Mouse (Mus musculus) small intestine, adult 10 weeks (tissue): ENCODE data around the gene Mdfic. TPM values are rescaled to one million over a fixed set of nuclear protein-coding genes. Genes with fewer than 3 reads are reported as not detected.

Source experiments
- polyA plus RNA-seq: library from polyadenylated mRNA; stranded (reverse); fragments of 350-450 nt; fragmentation: Illumina TruSeq; extraction: RNeasy Lipid Tissue Mini Kit (QIAGEN cat#74804); gene quantifications from one replicate; pipeline ENCODE4 v1.2.3, GENCODE M21; 2014; ENCODE audit warnings: low replicate concordance

The Mdfic gene
- 19.5 TPM for polyA plus RNA-seq

GRCm38 (mm10) chr6:15720461-15720817 is at the start of gene Mdfic:
Mdfic (plus strand) TSS chr6:15720661.

